In the genomic region with DNA sequence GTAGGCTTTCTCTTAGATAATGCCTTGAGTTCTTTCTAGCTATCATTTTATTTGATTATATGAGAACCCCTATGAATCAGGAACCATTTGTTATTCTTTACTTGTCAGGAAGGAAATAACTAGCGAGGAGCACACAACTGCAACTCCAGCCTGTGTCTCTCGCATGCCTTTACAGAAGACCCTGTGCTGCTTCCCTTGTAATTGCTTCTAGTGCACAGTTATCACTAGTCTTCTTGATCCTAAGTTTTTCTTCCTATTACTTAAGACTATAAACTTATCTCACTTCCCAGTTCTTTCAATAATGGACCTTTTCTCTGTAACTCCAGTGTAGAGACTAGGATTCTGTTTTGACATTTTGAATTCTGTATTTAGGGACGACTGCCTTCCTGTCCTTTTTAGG, we compare ENCODE assay signal across 26 mouse cellular contexts. TPM values are rescaled to one million over a fixed set of nuclear protein-coding genes. Genes with fewer than 3 reads are reported as not detected.
"Had no signal": no experiment of that assay in that cellular context is flagged by ENCODE, and none has a peak within 500 bp of the region (broad histone marks: within the 10 kb centered on the region; RNA-seq: fewer than 3 reads in every experiment).

No protein-coding gene starts in this region.

- H3K9me3 ChIP-seq: midbrain, embryonic 10.5 days; midbrain, embryonic 12.5 days; neural tube, embryonic 13.5 days; neural tube, embryonic 15.5 days had no signal

- H3K4me1 ChIP-seq: midbrain, embryonic 10.5 days; midbrain, embryonic 12.5 days; neural tube, embryonic 13.5 days; neural tube, embryonic 15.5 days had no signal

- H3K4me3 ChIP-seq: midbrain, embryonic 10.5 days; midbrain, embryonic 12.5 days; myocyte; neural tube, embryonic 13.5 days; neural tube, embryonic 15.5 days had no signal

- H3K4me2 ChIP-seq: lung, embryonic 14.5 days; midbrain, embryonic 12.5 days; neural tube, embryonic 13.5 days; neural tube, embryonic 15.5 days had no signal

- H3K27me3 ChIP-seq: midbrain, embryonic 12.5 days; neural tube, embryonic 13.5 days; neural tube, embryonic 15.5 days had no signal

- H3K9ac ChIP-seq: lung, embryonic 14.5 days; midbrain, embryonic 12.5 days; neural tube, embryonic 13.5 days; neural tube, embryonic 15.5 days had no signal

- H3K36me3 ChIP-seq: midbrain, embryonic 10.5 days; midbrain, embryonic 12.5 days; neural tube, embryonic 13.5 days; neural tube, embryonic 15.5 days had no signal

- DNase-seq: lung, adult 18-20 months; lung, embryonic 14.5 days; lung, postnatal 10 days; lung, postnatal 4 days; midbrain, embryonic 14.5 days; retina, postnatal 1 day; right cerebral cortex, adult 18-20 months; right cerebral cortex, postnatal 25 days; right cerebral cortex, postnatal 4 days; spleen, adult 18-20 months; thymus, adult 2 months; thymus, postnatal 25 days; thymus, postnatal 4 days had no signal

- ATAC-seq: midbrain, embryonic 16.5 days had no signal

- H3K27ac ChIP-seq: midbrain, embryonic 10.5 days; midbrain, embryonic 12.5 days; neural tube, embryonic 13.5 days; neural tube, embryonic 15.5 days had no signal

RNA-seq across cellular contexts. Expression of a gene that starts 0.4 kb away (rescaled TPM):
- polyA plus RNA-seq: lung, embryonic 14.5 days; lung, embryonic 16.5 days; midbrain, embryonic 10.5 days; midbrain, embryonic 12.5 days; midbrain, embryonic 14.5 days; midbrain, embryonic 16.5 days; myocyte; neural tube, embryonic 11.5 days; neural tube, embryonic 13.5 days; neural tube, embryonic 15.5 days; small intestine, adult 2 months; stomach, embryonic 14.5 days; stomach, embryonic 16.5 days; testis, adult 2 months; thymus, adult 2 months; urinary bladder, adult 2 months had no signal

RNA-seq across cellular contexts. Expression of a gene that starts 4.3 kb away (rescaled TPM):
- polyA plus RNA-seq: lung, embryonic 14.5 days; lung, embryonic 16.5 days; midbrain, embryonic 10.5 days; midbrain, embryonic 12.5 days; midbrain, embryonic 14.5 days; midbrain, embryonic 16.5 days; myocyte; neural tube, embryonic 11.5 days; neural tube, embryonic 13.5 days; neural tube, embryonic 15.5 days; small intestine, adult 2 months; stomach, embryonic 14.5 days; stomach, embryonic 16.5 days; testis, adult 2 months; thymus, adult 2 months; urinary bladder, adult 2 months had no signal

RNA-seq across cellular contexts. Expression of a gene that starts 9.9 kb away (rescaled TPM):
- polyA plus RNA-seq: lung, embryonic 14.5 days; lung, embryonic 16.5 days; midbrain, embryonic 10.5 days; midbrain, embryonic 12.5 days; midbrain, embryonic 14.5 days; midbrain, embryonic 16.5 days; myocyte; neural tube, embryonic 11.5 days; neural tube, embryonic 13.5 days; neural tube, embryonic 15.5 days; small intestine, adult 2 months; stomach, embryonic 14.5 days; stomach, embryonic 16.5 days; testis, adult 2 months; thymus, adult 2 months; urinary bladder, adult 2 months had no signal

RNA-seq across cellular contexts. Expression of a gene that starts 15.8 kb away (rescaled TPM):
- polyA plus RNA-seq: lung, embryonic 14.5 days; lung, embryonic 16.5 days; midbrain, embryonic 10.5 days; midbrain, embryonic 12.5 days; midbrain, embryonic 14.5 days; midbrain, embryonic 16.5 days; myocyte; neural tube, embryonic 11.5 days; neural tube, embryonic 13.5 days; neural tube, embryonic 15.5 days; small intestine, adult 2 months; stomach, embryonic 14.5 days; stomach, embryonic 16.5 days; testis, adult 2 months; thymus, adult 2 months; urinary bladder, adult 2 months had no signal

RNA-seq across cellular contexts. Expression of a gene that starts 17.6 kb away (rescaled TPM):
- polyA plus RNA-seq: lung, embryonic 14.5 days; lung, embryonic 16.5 days; midbrain, embryonic 10.5 days; midbrain, embryonic 12.5 days; midbrain, embryonic 14.5 days; midbrain, embryonic 16.5 days; myocyte; neural tube, embryonic 11.5 days; neural tube, embryonic 13.5 days; neural tube, embryonic 15.5 days; small intestine, adult 2 months; stomach, embryonic 14.5 days; stomach, embryonic 16.5 days; testis, adult 2 months; thymus, adult 2 months; urinary bladder, adult 2 months had no signal
